Mouse (Mus musculus) hindbrain, embryonic 16.5 days (tissue): ENCODE measurements around the gene Fgf4. TPM values are rescaled to one million over a fixed set of nuclear protein-coding genes. Genes with fewer than 3 reads are reported as not detected.

Experiments
- ATAC-seq: fragments of 200-750 bp; cut with Nextera tagmentation; 2 replicates; pipeline ENCODE4 v1.8.0; 2017; ENCODE audit warnings: moderate TSS enrichment, moderate library complexity
- H3K27ac ChIP-seq: fragments of 300-500 bp; sonication (generic); 2 replicates; pipeline ENCODE4 v1.5.1; 2014; ENCODE audit warnings: low read depth, mild to moderate bottlenecking, control low read depth, low read length, moderate library complexity
- H3K27me3 ChIP-seq: fragments of 300-500 bp; sonication (generic); replicated peaks from 2 replicates; pipeline ENCODE4 v1.6.1; 2014; ENCODE audit warnings: low read length; ENCODE audit not compliant: control insufficient read depth, insufficient read depth
- H3K36me3 ChIP-seq: fragments of 300-500 bp; sonication (generic); 2 replicates; pipeline ENCODE4 v1.6.1; 2014; ENCODE audit warnings: mild to moderate bottlenecking, low read length, moderate library complexity, mixed read lengths; ENCODE audit not compliant: control insufficient read depth, insufficient read depth
- H3K4me1 ChIP-seq: fragments of 300-500 bp; sonication (generic); 2 replicates; pipeline ENCODE4 v1.6.1; 2014; ENCODE audit warnings: low read depth, low read length; ENCODE audit not compliant: control insufficient read depth, insufficient read depth
- H3K4me2 ChIP-seq: fragments of 300-500 bp; sonication (generic); 2 replicates; pipeline ENCODE4 v1.6.1; 2014; ENCODE audit warnings: mild to moderate bottlenecking, low read length, control low read depth, moderate library complexity
- H3K4me3 ChIP-seq: fragments of 300-500 bp; sonication (generic); 2 replicates; pipeline ENCODE4 v1.5.1; 2014; ENCODE audit warnings: mild to moderate bottlenecking, low read length, control low read depth, moderate library complexity
- H3K9ac ChIP-seq: fragments of 300-500 bp; sonication (generic); 2 replicates; pipeline ENCODE4 v1.6.1; 2014; ENCODE audit warnings: low read depth, mild to moderate bottlenecking, control low read depth, low read length, moderate library complexity
- H3K9me3 ChIP-seq: fragments of 300-500 bp; sonication (generic); 2 replicates; pipeline ENCODE4 v1.6.1; 2014; ENCODE audit warnings: mild to moderate bottlenecking, low read length, moderate library complexity; ENCODE audit not compliant: control insufficient read depth
- WGBS: fragments of 180-500 bp; shearing (Covaris S2); extraction: QIAGEN DNeasy Blood & Tissue Kit; methylation state at CpG from one replicate; pipeline ENCODE4 v1.1.7; 2014; 5-methylcytosine and 5-hydroxymethylcytosine counted together
- polyA plus RNA-seq: library from polyadenylated mRNA; unstranded; fragments of >200 nt; fragmentation: Nextera tagmentation; extraction: Ambion mirVana; gene quantifications from 2 replicates; pipeline ENCODE4 v1.2.1, GENCODE M21; 2015

The Fgf4 gene
- polyA plus RNA-seq, 1 experiment from 2014 or later: not detected

DNA sequence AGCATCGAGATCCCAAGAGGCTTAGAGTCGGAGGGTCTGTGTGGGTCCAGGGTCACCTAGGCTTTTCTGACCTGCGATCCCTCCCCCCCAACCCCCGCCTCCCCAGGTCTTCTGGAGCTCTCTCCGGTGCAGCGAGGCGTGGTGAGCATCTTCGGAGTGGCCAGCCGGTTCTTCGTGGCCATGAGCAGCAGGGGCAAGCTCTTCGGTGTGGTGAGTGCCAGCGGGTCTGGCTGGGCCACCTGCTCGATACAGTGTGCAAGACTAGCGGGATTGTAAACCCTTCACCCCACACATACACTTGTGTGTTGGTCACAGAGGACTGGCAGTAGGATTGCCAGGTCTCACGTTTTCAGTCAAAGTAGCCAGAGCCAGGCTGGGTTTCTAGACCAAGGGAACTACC is 15.0 kb downstream of the Fgf4 start:
- no peak for ATAC-seq
- Histone ChIP-seq H3K36me3 (no peaks in the 10 kb centered on the region), H3K9ac (no peak overlapping the region), H3K27me3 (peaks cover 51% of the 10 kb centered on the region), H3K27ac (no peak overlapping the region), H3K9me3 (no peaks in the 10 kb centered on the region), H3K4me1 (peaks cover 13% of the 10 kb centered on the region), H3K4me2 (peak overlapping the region; percentile 39; the same call in 1 of the 2 replicates), H3K4me3 (peak overlapping the region; percentile 20)
- 2% methylated on average over 15 of the region's 15 CpGs for WGBS

- Histone ChIP-seq H3K9me3 (no peaks in the 10 kb centered on the region), H3K4me3 (no peak overlapping the region), H3K4me1 (peaks cover 13% of the 10 kb centered on the region), H3K27me3 (peaks cover 51% of the 10 kb centered on the region), H3K27ac (no peak overlapping the region), H3K36me3 (no peaks in the 10 kb centered on the region), H3K4me2 (no peak overlapping the region), H3K9ac (no peak overlapping the region)
- 5% methylated on average over 18 of the region's 18 CpGs for WGBS
- ATAC-seq: no peak
These were observed 15.5 kb downstream of the Fgf4 start for GRCm38 (mm10) chr7:144862712-144863111.

GRCm38 (mm10) chr7:144863196-144863595 is 16.0 kb downstream of the Fgf4 start:
- Histone ChIP-seq H3K4me2 (no peak overlapping the region), H3K4me1 (peaks cover 13% of the 10 kb centered on the region), H3K4me3 (no peak overlapping the region), H3K27me3 (peaks cover 51% of the 10 kb centered on the region), H3K9ac (no peak overlapping the region), H3K36me3 (no peaks in the 10 kb centered on the region), H3K9me3 (no peaks in the 10 kb centered on the region), H3K27ac (no peak overlapping the region)
- WGBS: 3% methylated on average over 11 of the region's 11 CpGs
- no peak for ATAC-seq

DNA sequence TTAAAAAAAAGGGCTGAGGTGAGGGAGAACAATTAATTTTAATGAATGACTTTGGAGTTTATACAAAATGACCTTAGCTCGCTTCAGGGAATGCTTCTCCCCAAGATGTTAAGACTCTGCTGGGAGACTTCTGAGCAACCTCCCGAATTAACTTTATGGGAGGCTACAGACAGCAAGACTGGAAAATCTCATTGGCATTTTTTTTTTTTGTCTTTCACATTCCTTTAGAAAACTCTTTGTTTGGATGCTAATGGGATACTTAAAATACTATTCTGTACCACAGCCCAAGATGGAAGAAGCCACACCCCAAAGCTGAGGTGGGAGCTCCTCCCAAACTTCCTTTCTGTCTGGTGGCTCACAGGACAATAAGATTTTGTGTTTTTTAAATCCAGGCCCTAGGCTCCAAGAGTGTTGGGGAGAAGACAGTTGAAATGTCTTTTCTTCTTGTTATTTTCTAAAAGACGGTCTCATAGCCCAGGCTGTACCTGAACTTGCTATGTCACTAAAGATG is 17.0 kb downstream of the Fgf4 start:
- H3K27ac ChIP-seq: no peak overlapping the region
- peaks cover 51% of the 10 kb centered on the region for H3K27me3 ChIP-seq
- ATAC-seq: no peak
- H3K9me3 ChIP-seq: no peaks in the 10 kb centered on the region
- no peaks in the 10 kb centered on the region for H3K36me3 ChIP-seq
- WGBS: 48% methylated on average over 3 of the region's 3 CpGs
- peaks cover 13% of the 10 kb centered on the region for H3K4me1 ChIP-seq
- no peak overlapping the region for H3K4me2 ChIP-seq
- no peak overlapping the region for H3K4me3 ChIP-seq
- H3K9ac ChIP-seq: no peak overlapping the region

DNA sequence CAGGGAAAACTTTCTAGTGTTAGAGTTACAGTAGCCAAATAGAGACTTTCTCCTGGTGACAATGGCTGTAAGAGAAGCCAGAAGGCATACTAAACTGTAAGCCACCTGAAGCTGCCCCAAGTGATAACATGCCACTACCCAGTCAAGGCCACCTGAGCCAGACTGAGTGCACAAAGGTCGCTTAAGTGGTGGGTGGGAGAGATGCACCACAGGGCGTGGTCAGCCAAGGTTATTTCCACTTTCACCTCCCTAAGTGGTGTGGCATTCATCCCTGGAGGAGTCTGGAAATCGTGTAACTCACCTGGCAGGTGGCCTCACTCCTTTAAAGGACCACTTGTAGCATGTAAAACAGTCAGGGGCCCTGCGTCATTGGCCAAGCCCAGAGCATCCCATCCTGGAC is 20.0 kb downstream of the Fgf4 start:
- WGBS: 78% methylated on average over 4 of the region's 4 CpGs
- no peaks in the 10 kb centered on the region for H3K4me1 ChIP-seq
- no peak overlapping the region for H3K9ac ChIP-seq
- ATAC-seq: no peak
- no peaks in the 10 kb centered on the region for H3K36me3 ChIP-seq
- no peak overlapping the region for H3K4me2 ChIP-seq
- peaks cover 25% of the 10 kb centered on the region for H3K27me3 ChIP-seq
- no peak overlapping the region for H3K4me3 ChIP-seq
- H3K9me3 ChIP-seq: no peaks in the 10 kb centered on the region
- H3K27ac ChIP-seq: no peak overlapping the region

DNA sequence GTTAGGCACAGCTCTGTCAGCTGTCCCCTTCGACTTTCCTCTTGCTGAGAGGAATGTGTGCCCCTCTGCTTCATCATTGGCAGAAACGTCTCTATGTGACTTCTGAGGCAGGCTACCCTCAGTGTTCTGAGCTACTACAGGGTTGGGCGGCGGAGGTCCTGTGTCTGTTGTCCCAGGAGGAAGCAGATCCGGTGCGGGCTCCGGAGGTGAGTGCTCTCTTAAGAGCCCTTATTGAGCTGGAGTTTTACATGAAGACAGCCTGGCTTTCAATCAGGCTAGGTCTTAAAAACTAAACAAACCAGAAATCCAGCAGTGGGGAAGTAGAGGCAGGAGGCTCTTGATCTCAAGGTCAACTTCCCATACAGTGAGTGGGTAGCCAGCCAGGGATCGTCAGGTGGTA is 20.4 kb downstream of the Fgf4 start:
- H3K9me3 ChIP-seq: no peaks in the 10 kb centered on the region
- H3K4me2 ChIP-seq: no peak overlapping the region
- ATAC-seq: no peak
- H3K27ac ChIP-seq: no peak overlapping the region
- no peak overlapping the region for H3K4me3 ChIP-seq
- no peak overlapping the region for H3K9ac ChIP-seq
- WGBS: 78% methylated on average over 8 of the region's 8 CpGs
- peaks cover 25% of the 10 kb centered on the region for H3K27me3 ChIP-seq
- no peaks in the 10 kb centered on the region for H3K36me3 ChIP-seq
- no peaks in the 10 kb centered on the region for H3K4me1 ChIP-seq

DNA sequence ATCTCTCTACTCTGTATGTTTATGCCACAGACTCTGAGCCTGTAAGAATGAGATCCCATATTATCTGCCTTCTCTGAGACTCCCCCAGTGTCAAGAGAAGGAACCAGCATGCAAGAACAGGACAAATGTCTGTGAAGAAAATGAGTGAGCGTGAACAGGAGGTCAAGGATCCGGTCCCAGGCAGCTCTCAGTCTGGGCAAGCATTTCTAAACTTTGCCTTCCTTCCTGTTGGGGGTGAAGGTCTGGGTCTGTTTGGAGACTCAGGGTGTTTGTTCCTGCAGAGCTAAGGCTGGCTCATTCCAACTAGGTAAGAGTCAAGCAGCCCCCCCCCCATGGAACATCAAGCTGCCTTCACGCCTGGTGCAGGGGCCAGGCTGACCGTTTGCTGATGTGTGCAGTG is 25.3 kb downstream of the Fgf4 start:
- 79% methylated on average over 4 of the region's 4 CpGs for WGBS
- H3K4me1 ChIP-seq: no peaks in the 10 kb centered on the region
- ATAC-seq: no peak
- H3K27me3 ChIP-seq: no peaks in the 10 kb centered on the region
- no peaks in the 10 kb centered on the region for H3K9me3 ChIP-seq
- no peak overlapping the region for H3K27ac ChIP-seq
- no peak overlapping the region for H3K4me2 ChIP-seq
- H3K36me3 ChIP-seq: no peaks in the 10 kb centered on the region
- no peak overlapping the region for H3K9ac ChIP-seq
- H3K4me3 ChIP-seq: no peak overlapping the region

GRCm38 (mm10) chr7:144873160-144873559 is 26.0 kb downstream of the Fgf4 start:
- Histone ChIP-seq H3K4me2 (no peak overlapping the region), H3K36me3 (no peaks in the 10 kb centered on the region), H3K9ac (no peak overlapping the region), H3K27ac (no peak overlapping the region), H3K27me3 (no peaks in the 10 kb centered on the region), H3K4me3 (no peak overlapping the region), H3K4me1 (no peaks in the 10 kb centered on the region), H3K9me3 (no peaks in the 10 kb centered on the region)
- 70% methylated on average over 4 of the region's 4 CpGs for WGBS
- no peak for ATAC-seq

GRCm38 (mm10) chr7:144874226-144874625 is 27.1 kb downstream of the Fgf4 start:
- 85% methylated on average over 4 of the region's 4 CpGs for WGBS
- Histone ChIP-seq H3K4me2 (no peak overlapping the region), H3K9me3 (no peaks in the 10 kb centered on the region), H3K9ac (no peak overlapping the region), H3K27me3 (no peaks in the 10 kb centered on the region), H3K4me3 (no peak overlapping the region), H3K27ac (no peak overlapping the region), H3K4me1 (no peaks in the 10 kb centered on the region), H3K36me3 (no peaks in the 10 kb centered on the region)
- ATAC-seq: no peak

GRCm38 (mm10) chr7:144878401-144878800 is 31.2 kb downstream of the Fgf4 start:
- WGBS: 94% methylated on average over 1 of the region's 1 CpGs
- no peak overlapping the region for H3K27ac ChIP-seq
- no peak overlapping the region for H3K4me2 ChIP-seq
- H3K27me3 ChIP-seq: no peaks in the 10 kb centered on the region
- H3K9ac ChIP-seq: no peak overlapping the region
- no peak overlapping the region for H3K4me3 ChIP-seq
- no peaks in the 10 kb centered on the region for H3K4me1 ChIP-seq
- no peaks in the 10 kb centered on the region for H3K9me3 ChIP-seq
- no peak for ATAC-seq
- no peaks in the 10 kb centered on the region for H3K36me3 ChIP-seq
